Mouse (Mus musculus) C2C12 (cell line): ENCODE results near the gene Nr5a2. TPM values are rescaled to one million over a fixed set of nuclear protein-coding genes. Genes with fewer than 3 reads are reported as not detected.

Experiments
- H3K27me3 ChIP-seq: one replicate; pipeline ENCODE4 v1.6.1; 2011; ENCODE audit not compliant: control insufficient read depth, insufficient read depth, insufficient read length
- H3K36me3 ChIP-seq: one replicate; pipeline ENCODE4 v1.6.1; 2011; ENCODE audit not compliant: control insufficient read depth, insufficient read depth
- H3K4me3 ChIP-seq: one replicate; pipeline ENCODE4 v1.5.1; 2011; ENCODE audit warnings: mild to moderate bottlenecking, control low read depth; ENCODE audit not compliant: poor library complexity, insufficient read depth, severe bottlenecking
- H3K79me2 ChIP-seq: one replicate; pipeline ENCODE4 v1.6.1; 2011; ENCODE audit not compliant: control insufficient read depth, insufficient read depth
- H3K79me3 ChIP-seq: one replicate; pipeline ENCODE4 v1.6.1; 2011; ENCODE audit warnings: low read depth, control low read depth
- H3ac ChIP-seq: one replicate; pipeline ENCODE3; 2011; ENCODE audit warnings: low read depth; ENCODE audit not compliant: control insufficient read depth, insufficient read length
- CEBPB ChIP-seq: IDR thresholded peaks from one replicate; pipeline ENCODE4 v1.6.1; 2011; ENCODE audit warnings: low read depth, mild to moderate bottlenecking, control low read depth, moderate library complexity
- CTCF ChIP-seq: IDR thresholded peaks from one replicate; pipeline ENCODE4 v1.5.1; 2011; ENCODE audit not compliant: control insufficient read depth, insufficient read depth, insufficient read length
- FOSL1 ChIP-seq: IDR thresholded peaks from one replicate; pipeline ENCODE4 v1.8.0; 2011; ENCODE audit warnings: mild to moderate bottlenecking, low read length; ENCODE audit not compliant: poor library complexity, insufficient read depth, severe bottlenecking
- MAX ChIP-seq: IDR thresholded peaks from one replicate; pipeline ENCODE4 v1.6.1; 2011; ENCODE audit warnings: mild to moderate bottlenecking, control low read depth
- MYOD1 ChIP-seq: IDR thresholded peaks from one replicate; pipeline ENCODE4 v1.6.1; 2011; ENCODE audit warnings: low read depth; ENCODE audit not compliant: control insufficient read depth, insufficient read length
- MYOG ChIP-seq: IDR thresholded peaks from one replicate; pipeline ENCODE4 v1.6.1; 2011; ENCODE audit not compliant: control insufficient read depth, insufficient read length; ENCODE audit errors: extremely low read depth
- USF1 ChIP-seq: IDR thresholded peaks from one replicate; pipeline ENCODE4 v1.6.1; 2011; ENCODE audit warnings: low read depth, mild to moderate bottlenecking, control low read depth, moderate library complexity
- polyA plus RNA-seq: library from polyadenylated mRNA; unstranded; fragments of >200 nt; fragmentation: generic; extraction: Trizol; gene quantifications from one replicate; pipeline ENCODE4 v1.2.1, GENCODE M21; 2012; ENCODE audit warnings: missing spikeins

Gene Nr5a2
- polyA plus RNA-seq, 1 experiment: not detected

DNA sequence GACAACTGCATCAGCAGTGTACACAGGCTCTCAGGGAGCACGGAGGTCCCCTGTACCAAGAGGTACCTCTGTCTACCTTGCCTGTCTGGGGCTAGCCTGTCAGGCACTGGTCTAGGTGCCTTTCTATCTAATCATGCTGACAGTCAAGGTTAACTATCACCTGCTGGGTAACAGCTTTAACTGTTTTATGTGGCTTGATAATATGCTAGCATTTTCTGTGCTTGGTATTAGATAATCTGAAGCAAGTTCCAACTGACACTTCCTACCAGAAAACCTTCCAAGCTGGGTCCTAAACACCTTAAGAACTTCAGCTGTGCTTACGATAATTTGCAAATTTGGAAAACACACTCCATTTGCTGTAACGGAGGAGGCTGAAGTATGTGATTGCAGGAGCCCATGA is 17.6 kb upstream of the Nr5a2 start:
- Histone ChIP-seq H3K27me3 (no peaks in the 10 kb centered on the region), H3K36me3 (no peaks in the 10 kb centered on the region), H3K79me2 (no peaks in the 10 kb centered on the region), H3ac (no peak overlapping the region), H3K79me3 (no peaks in the 10 kb centered on the region), H3K4me3 (no peak overlapping the region)
- no peak for TF ChIP-seq USF1
- no peak for TF ChIP-seq MYOG
- TF ChIP-seq CEBPB: no peak
- TF ChIP-seq MAX: no peak
- TF ChIP-seq CTCF: no peak
- no peak for TF ChIP-seq MYOD1
- TF ChIP-seq FOSL1: no peak

GRCm38 (mm10) chr1:136974040-136974439 is 13.8 kb upstream of the Nr5a2 start:
- Histone ChIP-seq H3K79me3 (no peaks in the 10 kb centered on the region), H3K79me2 (no peaks in the 10 kb centered on the region), H3K4me3 (no peak overlapping the region), H3K36me3 (no peaks in the 10 kb centered on the region), H3ac (no peak overlapping the region), H3K27me3 (no peaks in the 10 kb centered on the region)
- TF ChIP-seq FOSL1: no peak
- TF ChIP-seq CEBPB: no peak
- no peak for TF ChIP-seq USF1
- TF ChIP-seq MYOG: no peak
- TF ChIP-seq MYOD1: no peak
- TF ChIP-seq MAX: no peak
- no peak for TF ChIP-seq CTCF

DNA sequence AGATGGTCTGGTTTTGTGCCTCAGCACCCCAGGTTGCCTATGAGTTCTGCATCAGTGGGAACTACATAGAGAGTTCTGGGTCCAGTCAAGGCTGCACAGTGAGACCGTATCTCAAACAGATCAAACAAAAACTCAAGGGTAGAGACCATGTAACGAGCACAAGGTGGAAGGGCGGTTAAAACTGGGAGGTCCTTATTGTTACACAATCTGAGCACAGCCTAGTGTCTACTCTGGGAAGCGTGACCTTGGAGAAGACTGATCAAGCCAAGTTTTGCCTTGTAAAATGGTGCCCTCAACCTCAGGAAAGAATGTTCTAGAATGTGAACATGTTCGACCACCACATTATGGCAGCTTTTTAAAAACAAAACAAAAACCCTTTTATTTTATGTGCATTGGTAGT is 12.8 kb upstream of the Nr5a2 start:
- Histone ChIP-seq H3K36me3 (no peaks in the 10 kb centered on the region), H3ac (no peak overlapping the region), H3K79me3 (no peaks in the 10 kb centered on the region), H3K4me3 (no peak overlapping the region), H3K27me3 (no peaks in the 10 kb centered on the region), H3K79me2 (no peaks in the 10 kb centered on the region)
- TF ChIP-seq USF1 (no peak), MYOG (no peak), MAX (no peak), FOSL1 (no peak), CEBPB (no peak), CTCF (no peak), MYOD1 (no peak)

GRCm38 (mm10) chr1:136970995-136971394 is 10.7 kb upstream of the Nr5a2 start:
- Histone ChIP-seq H3K27me3 (no peaks in the 10 kb centered on the region), H3K36me3 (no peaks in the 10 kb centered on the region), H3K79me2 (no peaks in the 10 kb centered on the region), H3K79me3 (no peaks in the 10 kb centered on the region), H3ac (no peak overlapping the region), H3K4me3 (no peak overlapping the region)
- TF ChIP-seq MYOG: no peak
- no peak for TF ChIP-seq MAX
- no peak for TF ChIP-seq MYOD1
- TF ChIP-seq CTCF: no peak
- no peak for TF ChIP-seq USF1
- TF ChIP-seq FOSL1: no peak
- TF ChIP-seq CEBPB: no peak

DNA sequence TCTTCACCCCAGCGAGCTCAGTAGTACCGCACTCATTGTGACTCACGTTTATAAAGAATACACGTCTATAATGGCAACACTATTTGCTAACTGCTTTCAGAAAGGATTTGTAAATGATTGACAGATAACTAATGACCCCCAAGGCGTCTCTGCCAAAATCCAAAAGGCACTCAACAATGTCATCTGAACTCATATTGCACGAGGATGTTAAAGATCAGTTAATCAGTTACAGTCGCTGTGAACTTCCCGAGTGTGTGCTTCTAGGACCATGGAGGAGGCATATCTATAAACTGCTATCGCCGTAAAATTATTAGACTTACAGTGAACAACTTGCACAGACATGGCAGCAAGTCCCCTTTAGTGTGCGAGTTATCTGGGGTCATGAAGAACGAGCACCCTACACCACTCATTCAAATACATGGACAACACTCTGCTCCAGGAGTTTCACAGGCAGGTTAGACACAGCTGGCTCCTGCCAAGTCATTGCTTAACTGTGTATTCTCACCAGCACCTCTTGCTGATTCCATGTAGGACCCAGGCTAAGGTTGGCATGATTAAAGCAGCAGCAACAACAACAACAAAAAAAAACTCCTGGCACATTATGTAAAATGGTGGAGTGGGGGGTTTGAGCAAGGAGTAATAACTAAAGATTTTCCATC is 6.6 kb upstream of the Nr5a2 start:
- Histone ChIP-seq H3K36me3 (no peaks in the 10 kb centered on the region), H3ac (no peak overlapping the region), H3K27me3 (no peaks in the 10 kb centered on the region), H3K79me3 (no peaks in the 10 kb centered on the region), H3K79me2 (no peaks in the 10 kb centered on the region), H3K4me3 (no peak overlapping the region)
- TF ChIP-seq MYOG: no peak
- TF ChIP-seq CTCF: no peak
- no peak for TF ChIP-seq MAX
- TF ChIP-seq CEBPB: no peak
- TF ChIP-seq USF1: no peak

GRCm38 (mm10) chr1:136959491-136959890 is 757 bp downstream of the Nr5a2 start:
- H3K36me3 ChIP-seq: no peaks in the 10 kb centered on the region
- no peak overlapping the region for H3K4me3 ChIP-seq
- H3K27me3 ChIP-seq: peaks cover 13% of the 10 kb centered on the region
- no peaks in the 10 kb centered on the region for H3K79me2 ChIP-seq
- H3K79me3 ChIP-seq: no peaks in the 10 kb centered on the region
- TF ChIP-seq MYOD1 (no peak), USF1 (no peak), MAX (no peak), CTCF (no peak), FOSL1 (no peak), CEBPB (no peak)
- H3ac ChIP-seq: no peak overlapping the region
